ENCODE assay signal across 8 mouse cellular contexts in genomic region chrX:100729665-100730188, GRCm38 (mm10). TPM values are rescaled to one million over a fixed set of nuclear protein-coding genes. Genes with fewer than 3 reads are reported as not detected.
A peak's percentile ranks its signal among the peaks of the same experiment; 100 is the strongest.
DNase-seq lines count a peak whose midpoint lies in the region; ATAC-seq and TF ChIP-seq lines count a peak whose summit lies in the region.

Gdpd2 (plus strand) TSS chrX:100729873.

- no peaks in the 10 kb centered on the region for H3K27me3 ChIP-seq in spleen, adult 2 months (ENCODE audit: control insufficient read depth, insufficient read depth, low read length)
- peaks cover 41% of the 10 kb centered on the region for H3K27me3 ChIP-seq in heart, embryonic 12.5 days (replicated peaks)
- H3K27me3 ChIP-seq in kidney, embryonic 16.5 days (ENCODE audit: insufficient read depth, low read length), result peaks cover 15% of the 10 kb centered on the region; the same call in 1 of the 2 replicates
- H3K27me3 ChIP-seq in neural tube, embryonic 15.5 days (replicated peaks), result no peaks in the 10 kb centered on the region; the same call in 1 of the 2 replicates

- DNase-seq in spleen, adult 2 months (ENCODE audit: low read depth in 1 of 2, low spot score in 2 of 2), result no peak
- no peak for DNase-seq in spleen, postnatal 10 days (ENCODE audit: low spot score in 2 of 2)
- DNase-seq in embryo, embryonic 10.5 days (ENCODE audit: low spot score), result peak; percentile 72
- peak; percentile 42 to 63 for DNase-seq in lung, adult 18-20 months

- H3K27ac ChIP-seq in spleen, adult 2 months (ENCODE audit: insufficient read depth, low read length), result no peak within 1 kb of the TSS; the same call in 1 of the 2 replicates
- no peak within 1 kb of the TSS for H3K27ac ChIP-seq in heart, embryonic 12.5 days (ENCODE audit: poor library complexity, severe bottlenecking)
- H3K27ac ChIP-seq in kidney, embryonic 16.5 days (ENCODE audit: low read length), result no peak within 1 kb of the TSS
- H3K27ac ChIP-seq in neural tube, embryonic 15.5 days (replicated peaks), result peak within 1 kb of the TSS; percentile 70

- WGBS in spleen, adult 2 months, result 24% methylated on average over 8 of the region's 8 CpGs
- 19% methylated on average over 8 of the region's 8 CpGs for WGBS in heart, embryonic 12.5 days
- 15% methylated on average over 8 of the region's 8 CpGs for WGBS in kidney, embryonic 16.5 days
- 12% methylated on average over 8 of the region's 8 CpGs for WGBS in neural tube, embryonic 15.5 days

- no peak for TF ChIP-seq POLR2A in spleen, adult 2 months (IDR thresholded peaks at IDR 0.05; ENCODE audit: low read depth, low read length)

- no peak for TF ChIP-seq CTCF in spleen, adult 2 months (IDR thresholded peaks at IDR 0.05; ENCODE audit: extremely low read depth, insufficient read depth, insufficient read length, insufficient replicate concordance)

- no peaks in the 10 kb centered on the region for H3K9me3 ChIP-seq in heart, embryonic 12.5 days (replicated peaks)
- H3K9me3 ChIP-seq in kidney, embryonic 16.5 days (ENCODE audit: low read length), result no peaks in the 10 kb centered on the region
- H3K9me3 ChIP-seq in neural tube, embryonic 15.5 days (replicated peaks), result no peaks in the 10 kb centered on the region

- peak within 1 kb of the TSS; percentile 18; the same call in 1 of the 2 replicates for H3K4me3 ChIP-seq in spleen, adult 2 months (ENCODE audit: extremely low read depth, insufficient read depth, insufficient read length)
- H3K4me3 ChIP-seq in heart, embryonic 12.5 days, result peak within 1 kb of the TSS; percentile 21; the same call in 1 of the 2 replicates
- peak within 1 kb of the TSS; percentile 15; the same call in 1 of the 2 replicates for H3K4me3 ChIP-seq in kidney, embryonic 16.5 days (ENCODE audit: low read length)
- H3K4me3 ChIP-seq in neural tube, embryonic 15.5 days (replicated peaks), result peak within 1 kb of the TSS; percentile 31

- no peak within 1 kb of the TSS for H3K9ac ChIP-seq in heart, embryonic 12.5 days
- no peak within 1 kb of the TSS for H3K9ac ChIP-seq in kidney, embryonic 16.5 days (replicated peaks; ENCODE audit: low read length)
- H3K9ac ChIP-seq in neural tube, embryonic 15.5 days (replicated peaks), result peak within 1 kb of the TSS; percentile 30; the same call in 1 of the 2 replicates

- H3K36me3 ChIP-seq in spleen, adult 2 months (ENCODE audit: control insufficient read depth, insufficient read depth, low read length), result no peaks in the 10 kb centered on the region
- peaks cover 25% of the 10 kb centered on the region for H3K36me3 ChIP-seq in heart, embryonic 12.5 days
- H3K36me3 ChIP-seq in kidney, embryonic 16.5 days (ENCODE audit: insufficient read depth, low read length), result peaks cover 16% of the 10 kb centered on the region; the same call in 1 of the 2 replicates
- no peaks in the 10 kb centered on the region for H3K36me3 ChIP-seq in neural tube, embryonic 15.5 days

- no peaks in the 10 kb centered on the region for H3K4me1 ChIP-seq in spleen, adult 2 months (ENCODE audit: control insufficient read depth, insufficient read depth, insufficient read length)
- H3K4me1 ChIP-seq in heart, embryonic 12.5 days (replicated peaks), result peaks cover 22% of the 10 kb centered on the region
- H3K4me1 ChIP-seq in kidney, embryonic 16.5 days (ENCODE audit: insufficient read depth, low read length), result 0 out of 2 replicates have a peak, but pooled peaks cover 12% of the 10 kb centered on the region
- H3K4me1 ChIP-seq in neural tube, embryonic 15.5 days, result peaks cover 7% of the 10 kb centered on the region

- peak; percentile 61; the same call in 1 of the 2 replicates for ATAC-seq in heart, embryonic 12.5 days (ENCODE audit: insufficient number of reproducible peaks, low FRiP score)
- peak; percentile 91 for ATAC-seq in kidney, embryonic 16.5 days (ENCODE audit: low FRiP score, low TSS enrichment)
- peak; percentile 89 for ATAC-seq in neural tube, embryonic 15.5 days (ENCODE audit: low FRiP score)
- ATAC-seq in erythroblast, adult 5-6 weeks (replicated peaks; ENCODE audit: low FRiP score, poor library complexity, severe bottlenecking), result no peak

- peak within 1 kb of the TSS; percentile 64 for H3K4me2 ChIP-seq in heart, embryonic 12.5 days
- peak within 1 kb of the TSS; percentile 35 for H3K4me2 ChIP-seq in kidney, embryonic 16.5 days (replicated peaks; ENCODE audit: low read depth, low read length)
- peak within 1 kb of the TSS; percentile 54 for H3K4me2 ChIP-seq in neural tube, embryonic 15.5 days

RNA-seq across cellular contexts. Expression of gene Gdpd2, which starts in this region (rescaled TPM):
- polyA plus RNA-seq in spleen, adult 2 months (2012; rRNA removed), result 139 and 153 TPM in 2 replicates
- 0.43 and 0.59 TPM in 2 replicates for polyA plus RNA-seq in heart, embryonic 12.5 days (2016; fragmentation: Nextera tagmentation; extraction: Ambion mirVana)
- 2.0 and 2.3 TPM in 2 replicates for polyA plus RNA-seq in kidney, embryonic 16.5 days (2015; fragmentation: Nextera tagmentation; extraction: Ambion mirVana)
- polyA plus RNA-seq in neural tube, embryonic 15.5 days (2015; fragmentation: Nextera tagmentation; extraction: Ambion mirVana), result 27.3 and 31.7 TPM in 2 replicates
- total RNA-seq in erythroblast, adult 5-6 weeks (2015; ENCODE audit: low replicate concordance), result not detected in 2 replicates
- total RNA-seq in erythroblast, adult 5-6 weeks (2017; ENCODE audit: low replicate concordance), result 4.2 TPM in 1 of 2 replicates, not detected in the other

Comparison
In these comparisons a context has a peak if more than half of its experiments do, and no peak if none do; other contexts are left out.
1. Peak in ATAC-seq, H3K4me3 ChIP-seq and H3K4me2 ChIP-seq in heart, embryonic 12.5 days; RNA of the gene not detected or under 1 TPM.
2. DNase-seq: peak in embryo, embryonic 10.5 days (single experiment) and lung, adult 18-20 months (2 of 2); none in spleen, adult 2 months (0 of 2) and spleen, postnatal 10 days (0 of 2).
3. Peak in every context shown above with its lines, with median percentiles within 50 percentile points of each other: H3K4me3 ChIP-seq and H3K4me2 ChIP-seq.